Mouse (Mus musculus): ENCODE measurements around the gene Trip4. TPM values are rescaled to one million over a fixed set of nuclear protein-coding genes. Genes with fewer than 3 reads are reported as not detected.
A peak's percentile ranks its signal among the peaks of the same experiment; 100 is the strongest.

Gene Trip4
- 6.4 and 12.8 TPM in 2 replicates for polyA plus RNA-seq (2011; ENCODE audit: insufficient read depth, insufficient read length, low replicate concordance, missing spikeins)

GRCm38 (mm10) chr9:65908394-65909300 is at the start of gene Trip4, which contains the start of gene Csnk1g1:
Trip4 (minus strand) TSS chr9:65908794.
Csnk1g1 (plus strand) TSS chr9:65908924.
- Histone ChIP-seq H3K4me1 (ENCODE audit: control insufficient read depth, insufficient read depth, low read length) (no peaks in the 10 kb centered on the region), H3K4me3 (replicated peaks; ENCODE audit: control insufficient read depth, low read depth, low read length) (peak within 1 kb of the TSS; percentile 80), H3K27ac (ENCODE audit: control insufficient read depth, insufficient read depth, low read depth, low read length, poor library complexity) (peak within 1 kb of the TSS; percentile 64)
- 1% methylated on average over 36 of the region's 38 CpGs for WGBS
- TF ChIP-seq CTCF (IDR thresholded peaks at IDR 0.05; ENCODE audit: control insufficient read depth, insufficient read depth, low read length) (no peak), POLR2A (IDR thresholded peaks at IDR 0.05; ENCODE audit: borderline replicate concordance, control insufficient read depth, low read depth, low read length) (peak; percentile 47; the same call in 1 of the 2 replicates)

GRCm38 (mm10) chr9:65951082-65951587 is 42.5 kb upstream of the Trip4 start:
- WGBS = 81% methylated on average over 3 of the region's 3 CpGs
- H3K27ac ChIP-seq (ENCODE audit: control insufficient read depth, insufficient read depth, low read depth, low read length, poor library complexity) = no peak overlapping the region
- no peak for TF ChIP-seq CTCF (IDR thresholded peaks at IDR 0.05; ENCODE audit: control insufficient read depth, insufficient read depth, low read length)
- TF ChIP-seq POLR2A (IDR thresholded peaks at IDR 0.05; ENCODE audit: borderline replicate concordance, control insufficient read depth, low read depth, low read length) = no peak
- H3K4me3 ChIP-seq (replicated peaks; ENCODE audit: control insufficient read depth, low read depth, low read length) = no peak overlapping the region
- peaks cover 5% of the 10 kb centered on the region; the same call in 1 of the 2 replicates for H3K4me1 ChIP-seq (ENCODE audit: control insufficient read depth, insufficient read depth, low read length)

- WGBS = 74% methylated on average over 2 of the region's 2 CpGs
- no peak overlapping the region for H3K27ac ChIP-seq (ENCODE audit: control insufficient read depth, insufficient read depth, low read depth, low read length, poor library complexity)
- H3K4me3 ChIP-seq (replicated peaks; ENCODE audit: control insufficient read depth, low read depth, low read length) = no peak overlapping the region
- TF ChIP-seq POLR2A (IDR thresholded peaks at IDR 0.05; ENCODE audit: borderline replicate concordance, control insufficient read depth, low read depth, low read length) (no peak), CTCF (IDR thresholded peaks at IDR 0.05; ENCODE audit: control insufficient read depth, insufficient read depth, low read length) (no peak)
- no peaks in the 10 kb centered on the region for H3K4me1 ChIP-seq (ENCODE audit: control insufficient read depth, insufficient read depth, low read length)
Measured at GRCm38 (mm10) chr9:65937566-65937965, 29.0 kb upstream of the Trip4 start.

GRCm38 (mm10) chr9:65929826-65930225 is 21.2 kb upstream of the Trip4 start:
- Histone ChIP-seq H3K27ac (ENCODE audit: control insufficient read depth, insufficient read depth, low read depth, low read length, poor library complexity) (no peak overlapping the region), H3K4me1 (ENCODE audit: control insufficient read depth, insufficient read depth, low read length) (no peaks in the 10 kb centered on the region; the same call in 1 of the 2 replicates), H3K4me3 (replicated peaks; ENCODE audit: control insufficient read depth, low read depth, low read length) (no peak overlapping the region)
- no peak for TF ChIP-seq POLR2A (IDR thresholded peaks at IDR 0.05; ENCODE audit: borderline replicate concordance, control insufficient read depth, low read depth, low read length)
- no peak for TF ChIP-seq CTCF (IDR thresholded peaks at IDR 0.05; ENCODE audit: control insufficient read depth, insufficient read depth, low read length)

- H3K4me1 ChIP-seq (ENCODE audit: control insufficient read depth, insufficient read depth, low read length) = no peaks in the 10 kb centered on the region; the same call in 1 of the 2 replicates
Measured at GRCm38 (mm10) chr9:65928456-65928855, 19.9 kb upstream of the Trip4 start.

GRCm38 (mm10) chr9:65917015-65917414 is 8.4 kb upstream of the Trip4 start:
- WGBS = 62% methylated on average over 1 of the region's 1 CpGs
- no peak for TF ChIP-seq CTCF (IDR thresholded peaks at IDR 0.05; ENCODE audit: control insufficient read depth, insufficient read depth, low read length)
- TF ChIP-seq POLR2A (IDR thresholded peaks at IDR 0.05; ENCODE audit: borderline replicate concordance, control insufficient read depth, low read depth, low read length) = no peak
- Histone ChIP-seq H3K4me3 (replicated peaks; ENCODE audit: control insufficient read depth, low read depth, low read length) (no peak overlapping the region), H3K4me1 (ENCODE audit: control insufficient read depth, insufficient read depth, low read length) (no peaks in the 10 kb centered on the region), H3K27ac (ENCODE audit: control insufficient read depth, insufficient read depth, low read depth, low read length, poor library complexity) (no peak overlapping the region)

More at GRCm38 (mm10) chr9:65928456-65928855, 19.9 kb upstream of the Trip4 start:
- H3K27ac ChIP-seq (ENCODE audit: control insufficient read depth, insufficient read depth, low read depth, low read length, poor library complexity) = no peak overlapping the region
- no peak overlapping the region for H3K4me3 ChIP-seq (replicated peaks; ENCODE audit: control insufficient read depth, low read depth, low read length)
- TF ChIP-seq POLR2A (IDR thresholded peaks at IDR 0.05; ENCODE audit: borderline replicate concordance, control insufficient read depth, low read depth, low read length) (no peak), CTCF (IDR thresholded peaks at IDR 0.05; ENCODE audit: control insufficient read depth, insufficient read depth, low read length) (no peak)

GRCm38 (mm10) chr9:65913976-65914375 is 5.4 kb upstream of the Trip4 start:
- Histone ChIP-seq H3K4me3 (replicated peaks; ENCODE audit: control insufficient read depth, low read depth, low read length) (no peak overlapping the region), H3K4me1 (ENCODE audit: control insufficient read depth, insufficient read depth, low read length) (no peaks in the 10 kb centered on the region), H3K27ac (ENCODE audit: control insufficient read depth, insufficient read depth, low read depth, low read length, poor library complexity) (no peak overlapping the region)
- no peak for TF ChIP-seq CTCF (IDR thresholded peaks at IDR 0.05; ENCODE audit: control insufficient read depth, insufficient read depth, low read length)
- no peak for TF ChIP-seq POLR2A (IDR thresholded peaks at IDR 0.05; ENCODE audit: borderline replicate concordance, control insufficient read depth, low read depth, low read length)
- WGBS = 75% methylated on average over 2 of the region's 2 CpGs

- H3K4me1 ChIP-seq (ENCODE audit: control insufficient read depth, insufficient read depth, low read length) = no peaks in the 10 kb centered on the region
- under 1% methylated on average over 4 of the region's 4 CpGs for WGBS
- no peak for TF ChIP-seq CTCF (IDR thresholded peaks at IDR 0.05; ENCODE audit: control insufficient read depth, insufficient read depth, low read length)
- TF ChIP-seq POLR2A (IDR thresholded peaks at IDR 0.05; ENCODE audit: borderline replicate concordance, control insufficient read depth, low read depth, low read length) = no peak
- no peak overlapping the region; the same call in 1 of the 2 replicates for H3K27ac ChIP-seq (ENCODE audit: control insufficient read depth, insufficient read depth, low read depth, low read length, poor library complexity)
- H3K4me3 ChIP-seq (replicated peaks; ENCODE audit: control insufficient read depth, low read depth, low read length) = peak overlapping the region; percentile 80
Measured at GRCm38 (mm10) chr9:65909837-65910236, 1.2 kb upstream of the Trip4 start.
